Mouse (Mus musculus) cerebellum, postnatal 4 days (tissue): ENCODE results near the gene Zfp617.
"Not testable (repeated sequence)": the region's sequence is repeated elsewhere in the genome, so short reads cannot be mapped to it uniquely, and the experiment has no call there.

ENCODE experiments used
- DNase-seq, 2 experiments: peaks; one replicate each; pipeline ENCODE4 v3.0.0; 2022; ENCODE audit warnings: low spot score in 2 of 2, mixed read lengths in 1 of 2

Zfp617 gene

DNA sequence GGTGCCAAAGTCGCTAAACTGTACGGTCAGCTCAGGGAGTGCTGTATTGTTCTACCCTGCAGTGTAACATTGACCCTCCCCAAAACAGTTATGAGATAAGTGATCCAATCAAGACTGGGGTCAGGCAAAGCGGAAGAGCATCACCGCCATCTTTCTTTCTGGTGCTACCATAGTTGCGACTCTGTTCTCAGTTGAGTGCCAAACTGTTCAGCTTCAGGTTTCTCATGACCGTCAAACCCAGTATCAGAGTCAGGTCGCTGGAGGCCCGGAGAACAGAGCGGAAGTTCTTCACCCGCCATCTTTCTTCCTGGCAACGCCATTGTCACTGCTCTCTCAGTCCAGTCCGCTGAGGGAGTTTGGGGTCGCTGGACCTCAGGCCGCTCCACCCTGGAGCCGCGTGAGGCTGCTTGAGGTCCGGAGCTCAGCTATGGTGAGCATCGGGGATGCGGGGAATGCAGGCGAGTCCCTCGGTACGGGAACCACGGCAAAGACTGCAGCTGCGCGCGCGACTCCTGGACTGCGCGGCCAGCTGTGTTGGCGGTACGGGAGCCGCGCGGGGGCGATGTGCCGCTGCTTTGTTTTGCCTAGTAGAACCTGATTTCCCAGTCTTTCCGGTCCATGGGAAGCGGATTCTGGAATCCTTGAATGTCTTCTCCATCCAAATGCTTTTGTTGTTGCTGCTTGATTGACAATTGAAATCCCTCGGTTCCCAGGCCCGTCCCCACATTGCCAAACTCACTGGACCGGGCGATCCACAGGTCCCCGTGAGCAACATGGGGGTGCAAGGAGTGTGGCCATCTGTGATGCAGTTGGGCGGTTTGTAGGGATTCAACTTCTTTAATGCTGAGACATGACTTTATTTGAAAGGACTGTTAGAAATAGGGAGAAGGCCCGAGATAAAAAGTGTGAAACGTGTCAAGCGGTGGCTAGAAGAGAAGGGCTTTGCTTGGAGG, at the start of gene Zfp617, which contains the start of gene Zfp882:
Gene Zfp617 (plus strand): TSS at position 327 of the 953 bp plus-strand sequence.
Gene Zfp882 (plus strand): TSS at position 300 of the 953 bp plus-strand sequence.
- peak; percentile 69 to 85 for DNase-seq

DNA sequence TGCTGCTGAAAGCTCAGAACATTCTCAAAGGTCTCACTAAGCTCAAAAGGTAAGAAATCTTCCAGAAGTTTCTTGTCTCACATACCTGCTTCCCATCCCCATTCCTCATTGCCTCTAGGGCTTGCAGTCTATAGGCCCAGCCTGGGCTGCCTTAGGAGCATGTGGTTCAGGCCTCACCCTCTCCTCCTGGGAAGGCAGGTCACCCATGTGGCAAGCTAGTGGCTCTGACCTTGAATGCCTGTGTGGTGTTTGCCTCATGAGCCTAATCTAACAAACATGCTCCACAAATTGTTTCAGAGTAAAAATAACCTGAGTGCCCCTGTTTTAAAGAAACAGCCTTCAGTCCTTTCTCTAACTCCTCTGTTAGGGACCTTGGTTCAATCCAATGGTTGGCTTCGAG, 46.9 kb upstream of the Zfp617 start:
- DNase-seq = not testable (repeated sequence)

DNA sequence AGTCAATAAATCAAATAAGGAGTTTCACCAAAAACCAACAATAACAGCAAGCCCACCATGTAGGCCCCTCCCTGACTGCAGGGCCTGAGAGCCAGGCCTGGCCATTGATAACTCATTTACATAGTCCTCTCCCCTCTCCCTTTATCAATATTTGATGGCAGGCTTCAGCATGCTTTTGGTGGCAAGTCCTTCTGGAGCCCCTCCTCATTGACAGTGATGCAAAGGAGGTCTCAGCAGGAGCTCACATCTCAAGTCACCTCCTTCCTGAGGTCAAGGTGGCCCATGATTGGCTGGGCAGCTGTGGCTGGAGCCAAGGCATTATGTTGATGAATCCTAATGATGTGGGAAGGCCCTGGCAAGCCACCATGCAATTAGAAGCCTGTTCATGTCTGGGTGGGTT, 46.4 kb upstream of the Zfp617 start:
- not testable (repeated sequence) for DNase-seq

DNA sequence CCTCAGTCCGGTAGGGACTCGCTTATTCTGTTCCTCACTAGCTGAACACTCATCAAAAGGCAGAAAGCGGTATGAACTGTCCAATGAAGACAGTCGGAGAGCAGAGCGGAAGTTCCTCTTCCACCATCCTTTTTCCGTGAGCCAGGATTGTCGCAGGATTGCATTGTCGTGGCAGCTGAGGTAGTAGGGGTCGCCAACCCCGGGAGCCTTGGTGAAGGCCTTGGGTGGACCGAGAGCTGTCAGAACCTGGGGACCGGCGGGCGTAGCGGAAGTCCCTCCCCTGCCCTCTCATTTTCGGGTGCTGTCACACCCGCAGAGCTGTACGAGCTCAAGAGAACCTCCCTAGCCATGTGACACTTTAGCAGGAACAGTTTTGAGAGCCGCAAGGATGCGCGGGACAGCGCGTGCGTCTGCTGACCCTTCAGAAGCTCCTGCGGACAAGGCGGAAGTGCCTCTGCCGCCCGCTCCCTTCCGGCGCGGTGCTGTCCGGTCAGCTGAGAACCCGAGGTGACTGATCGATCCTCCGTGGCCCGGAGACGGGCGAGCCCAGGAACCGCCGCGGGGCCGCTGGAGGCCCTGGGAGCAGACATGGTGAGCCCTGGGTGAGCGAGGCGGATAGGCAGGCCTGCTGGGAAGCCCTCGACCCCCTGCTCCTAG, 26.7 kb upstream of the Zfp617 start, which contains the start of gene Zfp709:
Gene Zfp709 (plus strand): TSS at position 402 of the 657 bp plus-strand sequence.
- DNase-seq = peak; percentile 29 to 53

DNA sequence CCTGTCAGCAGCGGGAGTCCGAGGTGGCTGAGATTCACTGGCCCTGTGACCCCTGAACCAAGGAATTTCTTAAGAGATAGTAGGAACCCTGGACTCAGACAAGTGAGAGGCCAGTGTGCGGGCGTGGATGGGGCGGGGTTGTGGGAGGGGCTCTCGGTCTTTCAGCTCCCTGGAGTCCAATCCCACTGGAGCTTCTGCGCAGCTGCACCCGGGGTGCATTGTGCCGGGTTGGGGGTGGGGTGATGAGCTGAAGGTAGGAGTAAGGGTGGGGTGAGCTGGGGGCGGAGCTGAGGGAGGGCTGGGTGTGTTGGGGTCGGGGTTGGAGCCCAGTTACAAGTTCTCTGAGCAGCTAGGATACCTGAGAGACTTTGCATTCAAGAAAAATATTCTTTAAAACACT, 7.8 kb upstream of the Zfp617 start:
- not testable (repeated sequence) for DNase-seq

DNA sequence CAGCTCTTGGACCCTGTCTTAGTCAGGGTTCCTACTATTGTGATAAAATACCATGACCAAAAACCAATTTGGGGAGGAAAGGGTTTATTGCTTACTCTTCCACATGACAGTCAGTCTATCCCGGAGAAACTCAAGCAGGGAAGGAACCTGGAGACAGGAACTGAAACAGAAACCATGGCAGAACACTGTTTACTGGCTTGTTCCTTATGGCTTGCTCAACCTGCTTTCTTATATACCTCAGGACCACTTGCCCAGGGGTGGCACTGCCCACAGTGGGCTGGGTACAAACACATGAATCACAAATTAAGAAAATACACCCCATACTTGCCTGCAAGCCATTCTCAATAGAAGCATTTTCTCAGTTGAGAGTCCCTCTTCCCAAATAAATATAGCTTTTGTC, 5.4 kb upstream of the Zfp617 start:
- DNase-seq = not testable (repeated sequence)

DNA sequence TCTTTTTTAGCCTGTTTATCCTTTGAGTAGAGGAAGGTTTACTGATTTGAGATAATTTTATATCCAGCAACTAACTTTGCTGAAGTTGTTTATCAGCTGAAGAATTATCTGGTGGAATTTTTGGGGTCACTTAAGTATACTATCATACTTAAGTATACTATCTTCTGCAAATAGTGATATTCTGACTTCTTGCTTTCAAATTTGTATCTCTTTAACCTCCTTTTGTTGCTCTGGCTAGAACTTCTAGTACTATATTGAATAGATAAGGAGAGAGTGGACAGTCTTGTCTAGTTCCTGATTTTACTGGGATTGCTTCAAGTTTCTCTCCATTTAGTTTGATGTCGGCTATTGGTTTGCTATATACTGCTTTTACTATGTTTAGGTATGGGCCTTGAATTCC, 1.6 kb upstream of the Zfp617 start:
- no peak for DNase-seq

DNA sequence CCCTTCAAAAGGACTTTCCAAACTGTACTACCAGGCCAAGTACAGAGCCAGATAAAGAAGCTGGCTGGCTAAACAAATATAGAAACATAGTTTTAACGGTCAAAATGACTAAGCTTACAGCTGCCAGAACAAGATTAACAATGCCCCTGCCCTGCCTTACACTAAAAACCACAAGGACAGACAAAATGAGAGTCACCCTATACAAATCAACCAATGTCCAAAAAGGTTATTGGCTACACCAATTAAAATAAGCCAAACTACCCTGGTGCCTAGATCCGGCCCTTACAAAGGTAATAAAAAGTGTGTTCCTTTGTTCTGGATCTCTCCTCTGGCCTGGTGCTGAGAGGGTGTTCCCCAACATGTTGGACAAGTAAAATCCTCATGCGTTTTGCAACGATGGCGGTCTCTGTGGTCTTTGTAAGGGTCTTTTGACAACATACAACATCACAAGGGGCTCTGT, 607 bp upstream of the Zfp617 start:
- no peak for DNase-seq

DNA sequence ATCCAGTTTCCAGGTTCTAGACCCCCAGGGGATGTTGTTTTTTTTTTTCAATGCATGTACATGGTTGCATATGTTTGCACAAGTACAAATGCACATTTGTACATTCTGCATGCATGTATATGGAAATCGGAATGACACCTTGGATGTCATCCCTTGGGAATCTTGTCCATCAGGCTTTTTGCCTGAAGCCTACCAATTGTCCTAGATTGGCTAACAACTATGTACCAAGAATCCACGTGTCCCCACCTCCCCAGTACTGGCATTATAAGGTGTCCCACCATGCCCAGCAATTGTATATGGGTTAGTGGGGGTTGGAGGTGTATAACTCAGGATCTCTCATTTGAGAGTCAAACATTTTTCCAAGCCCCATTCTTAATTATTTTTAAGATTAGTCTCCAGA, 3.9 kb downstream of the Zfp617 start:
- DNase-seq = no peak

DNA sequence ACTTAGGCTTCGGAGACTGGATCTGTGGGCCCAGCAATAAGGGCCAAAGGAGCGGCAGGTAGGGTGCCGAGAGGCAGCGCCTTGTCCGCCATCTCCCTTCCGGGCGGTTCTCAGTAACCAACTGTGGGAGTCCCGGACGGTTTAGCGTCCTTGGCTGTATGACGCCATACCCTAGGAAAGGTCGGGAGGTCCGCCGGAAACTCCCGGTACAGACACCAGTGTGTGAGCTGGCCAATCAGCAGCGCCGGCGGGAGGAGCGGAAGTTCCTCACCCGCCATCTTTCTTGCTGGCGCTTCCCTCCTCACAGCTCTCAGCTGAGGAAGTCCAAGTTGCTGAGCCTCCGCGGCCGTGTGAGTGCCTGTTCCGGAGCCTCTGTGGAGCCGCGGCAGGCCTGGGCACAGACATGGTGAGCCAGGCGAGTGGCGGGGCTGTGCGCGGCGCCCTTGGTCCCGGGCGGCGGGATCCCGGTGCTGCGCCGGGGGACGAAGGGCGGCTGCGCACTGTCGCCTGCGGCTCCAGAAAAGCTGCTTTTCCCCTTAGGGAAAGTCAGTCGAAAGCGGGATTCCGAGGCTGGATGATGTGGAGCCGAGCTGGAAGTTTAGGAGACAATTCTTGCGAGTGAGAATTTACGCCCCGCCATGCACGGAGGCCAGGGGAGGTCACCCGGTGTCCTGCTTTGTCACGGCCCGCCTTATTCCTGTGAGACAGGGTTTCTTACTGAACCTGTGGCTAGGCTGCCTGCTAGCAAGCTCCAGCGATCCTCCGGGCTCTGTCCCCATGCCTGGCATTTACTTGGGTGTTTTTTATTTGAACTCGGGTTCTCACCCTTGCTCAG, 14.3 kb downstream of the Zfp617 start:
- peak; percentile 78 to 90 for DNase-seq

DNA sequence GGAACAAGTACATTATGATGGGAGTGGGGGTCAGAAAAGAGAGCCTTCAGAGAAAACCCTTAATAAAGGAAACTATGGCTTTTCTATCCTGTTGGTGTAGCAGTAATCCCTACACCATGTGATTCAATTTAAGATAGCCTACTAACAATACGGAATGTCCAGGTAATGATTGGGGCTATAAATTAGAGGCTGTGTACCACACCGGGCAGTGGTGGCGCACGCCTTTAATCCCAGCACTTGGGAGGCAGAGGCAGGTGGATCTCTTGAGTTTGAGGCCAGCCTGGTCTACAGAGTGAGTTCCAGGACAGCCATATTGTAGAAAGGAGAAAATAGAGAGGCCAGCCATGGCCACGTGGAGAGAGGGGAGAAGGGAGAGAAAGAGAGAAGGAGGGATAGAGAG, 17.4 kb downstream of the Zfp617 start:
- no peak for DNase-seq

DNA sequence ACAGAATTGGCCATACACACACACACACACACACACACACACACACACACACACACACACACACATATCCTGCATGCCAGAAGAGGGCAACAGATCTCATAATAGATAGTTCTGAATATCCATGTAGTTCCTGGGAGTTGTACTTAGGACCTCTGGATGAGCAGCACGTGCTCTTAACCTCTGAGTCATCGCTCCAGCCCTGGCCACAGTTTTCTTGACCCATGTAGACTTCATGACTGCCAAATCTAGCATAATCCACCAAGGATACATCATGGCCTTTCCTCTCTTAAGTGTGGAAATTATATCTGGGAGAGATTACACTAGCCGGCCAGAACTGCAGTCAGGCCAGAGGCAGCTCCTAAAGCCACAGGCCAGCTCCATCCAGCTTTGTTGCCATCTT, 18.1 kb downstream of the Zfp617 start:
- no peak for DNase-seq

DNA sequence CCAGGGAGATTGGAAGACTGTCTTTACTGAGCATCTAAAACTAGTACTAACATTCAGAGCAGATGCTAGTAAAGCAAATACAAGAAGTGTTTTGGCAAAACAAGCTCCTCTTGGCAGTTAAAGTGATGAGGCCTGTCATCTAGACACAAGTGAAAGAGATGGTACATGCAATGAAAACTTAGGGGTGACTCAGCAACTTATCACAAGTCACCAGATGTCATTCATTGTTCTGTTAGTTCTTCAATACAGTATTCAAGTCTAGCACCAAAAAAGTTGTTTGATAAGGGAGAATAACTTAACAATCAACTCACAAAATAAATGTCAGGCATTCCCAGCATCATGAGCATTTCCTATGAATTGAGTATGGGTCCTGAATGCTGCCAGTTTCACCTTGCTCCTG, 19.3 kb downstream of the Zfp617 start:
- no peak for DNase-seq

DNA sequence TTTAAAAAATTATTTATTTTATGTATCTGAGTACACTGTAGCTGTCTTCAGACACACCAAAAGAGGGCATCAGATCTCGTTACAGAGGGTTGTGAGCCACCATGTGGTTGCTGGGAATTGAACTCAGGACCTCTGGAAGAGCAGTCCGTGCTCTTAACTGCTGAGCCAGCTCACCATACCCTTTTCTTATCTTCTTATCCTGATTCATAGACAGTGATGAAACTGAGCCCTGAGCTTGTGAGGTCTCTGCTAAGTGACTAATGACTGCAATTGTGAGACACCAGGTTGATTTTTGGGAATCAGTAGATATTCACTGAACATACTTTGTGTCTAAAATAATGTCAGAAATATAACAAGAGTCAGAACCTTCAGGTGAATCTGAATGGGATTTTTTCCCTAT, 29.6 kb downstream of the Zfp617 start:
- DNase-seq = not testable (repeated sequence)

DNA sequence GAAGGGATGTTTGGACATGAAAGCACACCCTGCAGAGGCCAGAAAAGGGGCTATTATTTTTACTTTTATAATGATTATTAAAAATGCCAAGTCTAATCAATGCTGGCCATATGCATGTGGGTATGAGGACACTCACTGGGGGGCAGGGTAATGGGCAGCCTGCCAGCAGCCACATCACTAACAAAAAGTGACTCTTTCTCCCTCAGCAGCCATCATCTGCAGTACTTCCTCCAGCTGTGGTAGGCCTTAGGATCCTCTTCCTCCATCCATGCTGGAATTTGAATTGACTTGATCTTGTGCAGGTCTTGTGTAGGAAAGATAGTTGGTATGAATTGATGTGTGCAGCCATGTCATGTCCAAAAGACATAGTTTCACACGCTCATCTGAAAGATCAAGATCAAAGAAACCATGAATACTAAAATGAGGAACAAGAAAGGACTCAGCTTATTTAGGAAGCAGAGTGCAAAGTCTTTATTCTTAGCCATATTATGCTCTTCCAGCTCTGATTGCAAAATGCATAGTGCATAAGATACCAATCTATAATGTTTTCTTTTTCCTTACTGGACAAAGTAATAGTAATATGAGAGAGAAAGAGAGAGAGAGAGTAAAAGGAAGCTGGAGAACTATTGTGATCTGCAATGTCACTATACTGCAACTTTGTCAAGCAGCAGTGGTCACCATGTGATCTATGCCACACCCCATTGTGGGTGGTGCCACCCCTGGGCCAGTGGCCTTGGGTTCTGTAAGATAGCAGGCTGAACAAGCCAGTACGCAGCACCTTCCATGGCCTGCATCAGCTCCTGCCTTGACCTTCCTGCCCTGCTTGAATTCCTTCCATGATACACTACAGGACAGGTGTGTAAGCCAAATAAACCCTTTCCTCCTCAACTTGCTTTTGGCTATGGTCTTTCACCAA, 32.1 kb downstream of the Zfp617 start:
- no peak for DNase-seq

DNA sequence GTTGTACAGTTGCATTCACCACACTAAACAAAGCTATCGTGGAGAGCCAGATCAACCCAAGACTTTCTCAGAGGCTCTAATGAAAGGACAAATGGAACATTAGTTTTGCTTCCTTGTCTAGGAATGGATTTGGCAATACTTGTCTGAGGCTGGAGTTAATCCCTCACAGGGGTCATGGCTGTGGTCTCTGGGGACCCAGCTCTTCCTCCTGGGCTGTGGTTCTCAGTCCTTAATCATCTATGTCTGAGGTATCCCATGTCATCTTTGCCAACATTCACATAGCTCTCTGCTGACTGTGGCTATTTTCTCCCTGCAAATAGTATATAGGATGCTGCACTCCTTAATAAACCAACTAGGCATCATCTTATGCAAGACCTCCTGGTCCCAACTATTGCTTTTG, 33.3 kb downstream of the Zfp617 start:
- DNase-seq = no peak

DNA sequence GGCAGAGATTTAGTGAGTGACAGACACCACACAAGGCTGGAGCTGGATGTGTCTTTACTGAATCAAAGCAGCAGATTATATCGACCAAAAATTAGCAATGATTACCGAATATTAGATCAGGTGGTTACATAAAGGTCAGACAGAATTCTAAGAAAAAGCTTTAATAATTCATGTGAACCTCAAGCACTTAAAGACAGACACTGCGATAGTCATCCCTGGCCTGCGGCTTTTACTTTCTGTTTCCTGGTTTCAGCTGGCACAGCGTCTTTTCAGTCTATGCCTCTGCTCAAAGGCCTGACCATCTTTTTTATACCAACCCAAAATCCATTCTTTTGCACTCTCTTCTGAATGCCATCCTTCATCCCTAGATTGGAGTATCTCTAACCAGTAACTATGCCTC, 40.2 kb downstream of the Zfp617 start:
- DNase-seq = no peak

DNA sequence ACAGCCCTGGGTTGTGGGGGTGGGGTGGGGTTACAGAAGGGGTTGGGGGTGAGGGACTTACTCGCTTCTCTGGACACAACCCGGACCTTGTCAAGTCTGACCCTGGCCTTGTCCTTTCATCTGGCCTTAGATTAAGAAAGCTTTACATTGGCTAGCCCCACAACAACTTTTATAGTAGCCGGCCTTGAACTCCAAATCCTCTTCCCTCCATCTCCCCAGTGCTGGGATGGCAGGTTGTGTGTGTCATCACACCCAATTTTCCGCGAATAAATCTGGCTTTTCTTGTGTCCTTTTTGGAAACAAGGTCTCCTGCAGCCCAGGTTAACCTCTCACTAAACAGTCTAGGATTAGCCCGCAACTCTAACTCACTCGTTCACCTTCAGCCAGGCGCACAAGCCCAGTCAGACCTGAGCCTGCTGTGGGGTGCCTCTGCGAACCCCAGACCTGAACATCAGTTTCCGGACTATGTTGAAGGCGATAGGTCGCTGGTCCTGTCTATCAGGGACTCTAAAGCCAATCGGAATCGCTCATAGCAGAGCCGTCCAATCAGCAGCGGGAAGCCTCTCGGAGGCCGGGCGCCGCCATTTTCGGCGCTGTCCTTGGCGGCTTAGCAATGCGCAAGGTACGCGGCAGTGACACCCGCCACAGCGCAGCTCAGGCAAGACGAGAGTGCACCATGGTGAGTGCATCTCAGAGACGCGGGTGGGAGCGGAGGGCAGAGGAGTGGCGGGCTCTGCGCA, 42.2 kb downstream of the Zfp617 start, which contains the start of gene Zfp961:
Gene Zfp961 (plus strand): TSS at position 557 of the 740 bp plus-strand sequence.
- DNase-seq = peak; percentile 99

DNA sequence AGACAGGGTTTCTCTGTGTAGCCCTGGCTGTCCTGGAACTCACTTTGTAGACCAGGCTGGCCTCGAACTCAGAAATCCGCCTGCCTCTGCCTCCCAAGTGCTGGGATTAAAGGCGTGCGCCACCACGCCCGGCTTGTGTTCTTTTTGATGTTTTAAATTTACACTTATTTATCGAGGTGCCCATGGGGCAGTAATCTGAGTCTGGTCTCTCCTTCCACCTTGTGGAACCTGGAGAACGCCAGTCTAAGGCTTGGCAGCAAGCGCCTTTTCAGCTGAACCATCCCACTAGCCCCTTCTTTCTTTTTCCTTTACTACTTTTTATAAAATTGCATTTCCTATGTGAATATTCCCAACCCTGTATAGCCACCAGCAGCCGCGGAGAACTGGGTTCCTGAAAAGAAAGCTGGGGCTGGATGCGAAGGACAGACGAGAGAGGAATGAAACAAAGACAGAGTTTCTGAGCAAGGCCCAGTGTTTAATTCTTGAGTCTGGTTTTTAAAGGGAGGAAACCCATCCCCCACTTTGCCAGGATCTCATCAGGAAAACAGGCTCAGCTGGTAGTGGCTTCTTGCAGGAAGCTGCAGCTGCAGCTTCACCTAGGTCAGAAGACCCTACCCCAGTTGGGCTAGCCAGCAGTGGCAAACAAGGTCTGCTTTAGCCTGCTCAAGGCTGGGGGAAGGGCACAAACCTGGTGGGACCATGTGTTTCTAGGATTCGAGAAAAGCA, 43.2 kb downstream of the Zfp617 start:
- no peak for DNase-seq
